ENCODE assay signal across 8 mouse cellular contexts in genomic region chrX:8192640-8193418, GRCm38 (mm10). TPM values are rescaled to one million over a fixed set of nuclear protein-coding genes. Genes with fewer than 3 reads are reported as not detected.
DNase-seq lines count a peak whose midpoint lies in the region; ATAC-seq and TF ChIP-seq lines count a peak whose summit lies in the region.

No protein-coding gene starts in this region.

- ATAC-seq in forebrain, postnatal 0 days = peak; percentile 98
- peak; percentile 99 for ATAC-seq in lung, embryonic 14.5 days (ENCODE audit: insufficient read depth)
- peak; percentile 97 for ATAC-seq in neutrophil, adult 5-6 weeks (ENCODE audit: extremely low read depth, insufficient number of reproducible peaks, low FRiP score, poor library complexity, severe bottlenecking)

- no peak for TF ChIP-seq CTCF in MEL (IDR thresholded peaks at IDR 0.05 in 2 of 3, conservative IDR thresholded peaks at IDR 0.05 in 1 of 3; ENCODE audit: control insufficient read depth in 1 of 3, insufficient read depth in 1 of 3, low read depth in 2 of 3, low read length in 3 of 3, poor library complexity in 1 of 3, severe bottlenecking in 1 of 3)
- no peak for TF ChIP-seq CTCF in forebrain, postnatal 0 days (IDR thresholded peaks at IDR 0.05; ENCODE audit: low read depth)
- TF ChIP-seq CTCF in lung, embryonic 14.5 days (IDR thresholded peaks at IDR 0.05; ENCODE audit: low read depth) = no peak

- H3K27ac ChIP-seq in MEL (ENCODE audit: control insufficient read depth, low read depth, low read length) = peak overlapping the region; percentile 69
- peak overlapping the region; percentile 54; the same call in 1 of the 2 replicates for H3K27ac ChIP-seq in forebrain, postnatal 0 days (ENCODE audit: low read depth, low read length)
- H3K27ac ChIP-seq in lung, embryonic 14.5 days (ENCODE audit: low read depth) = peak overlapping the region; percentile 46; the same call in 1 of the 2 replicates

- no peaks in the 10 kb centered on the region for H3K9me3 ChIP-seq in MEL (replicated peaks; ENCODE audit: insufficient read depth, low read length)
- H3K9me3 ChIP-seq in forebrain, postnatal 0 days (ENCODE audit: low read length) = no peaks in the 10 kb centered on the region
- H3K9me3 ChIP-seq in lung, embryonic 14.5 days (ENCODE audit: low read depth, low read length) = no peaks in the 10 kb centered on the region

- TF ChIP-seq RAD21 in MEL (IDR thresholded peaks at IDR 0.05; ENCODE audit: low read depth, low read length) = no peak

- peak; percentile 93 to 97 for TF ChIP-seq POLR2A in MEL (IDR thresholded peaks at IDR 0.05; ENCODE audit: control insufficient read depth in 1 of 2, insufficient read depth in 1 of 2, low read depth in 1 of 2, low read length in 2 of 2, poor library complexity in 1 of 2)

- DNase-seq in MEL (ENCODE audit: low read depth, low spot score) = peak; percentile 97
- peak; percentile 77 to 90 for DNase-seq in cerebellum, adult 18-20 months
- peak; percentile 83 for DNase-seq in forebrain, postnatal 0 days
- DNase-seq in heart, postnatal 4 days = peak; percentile 79
- peak; percentile 69 to 74 for DNase-seq in layer of hippocampus, adult 8-10 months (ENCODE audit: low spot score in 2 of 2)
- DNase-seq in lung, embryonic 14.5 days = peak; percentile 85
- peak; percentile 74 for DNase-seq in testis, postnatal 14 days (ENCODE audit: low spot score)

- 20% methylated on average over 37 of the region's 38 CpGs for WGBS in forebrain, postnatal 0 days
- 9% methylated on average over 37 of the region's 38 CpGs for WGBS in lung, embryonic 14.5 days

- H3K79me2 ChIP-seq in MEL (ENCODE audit: control insufficient read depth, insufficient read depth, low read length, poor library complexity) = peaks cover 10% of the 10 kb centered on the region

- peak overlapping the region; percentile 56 for H3K4me2 ChIP-seq in forebrain, postnatal 0 days (ENCODE audit: low read depth)
- H3K4me2 ChIP-seq in lung, embryonic 14.5 days = peak overlapping the region; percentile 63

- TF ChIP-seq EP300 in MEL (IDR thresholded peaks at IDR 0.05; ENCODE audit: low read depth in 1 of 2, low read length in 2 of 2) = peak; percentile 37 to 45; a peak in 1 of 4 replicates

- peak overlapping the region; percentile 92 for H3K9ac ChIP-seq in MEL (ENCODE audit: control insufficient read depth, low read depth, low read length, poor library complexity, severe bottlenecking)
- peak overlapping the region; percentile 46 for H3K9ac ChIP-seq in forebrain, postnatal 0 days
- peak overlapping the region; percentile 58 for H3K9ac ChIP-seq in lung, embryonic 14.5 days

- no peaks in the 10 kb centered on the region for H3K27me3 ChIP-seq in MEL (ENCODE audit: control insufficient read depth in 1 of 2, insufficient read depth in 2 of 2, low read length in 2 of 2)
- no peaks in the 10 kb centered on the region for H3K27me3 ChIP-seq in forebrain, postnatal 0 days (ENCODE audit: insufficient read depth, low read length)
- no peaks in the 10 kb centered on the region for H3K27me3 ChIP-seq in lung, embryonic 14.5 days (ENCODE audit: insufficient read depth, low read length)

- peak overlapping the region; percentile 77 to 91 for H3K4me3 ChIP-seq in MEL (ENCODE audit: control insufficient read depth in 1 of 2, insufficient read depth in 1 of 2, low read depth in 2 of 2, low read length in 2 of 2)
- peak overlapping the region; percentile 43 for H3K4me3 ChIP-seq in forebrain, postnatal 0 days (ENCODE audit: low read depth, low read length)
- peak overlapping the region; percentile 50 for H3K4me3 ChIP-seq in lung, embryonic 14.5 days (ENCODE audit: low read depth, low read length)

- H3K36me3 ChIP-seq in MEL (ENCODE audit: control insufficient read depth in 1 of 2, insufficient read depth in 2 of 2, low read length in 2 of 2) = peaks cover 0 to 7% of the 10 kb centered on the region in 2 experiments; a peak in 2 of 4 replicates
- no peaks in the 10 kb centered on the region for H3K36me3 ChIP-seq in forebrain, postnatal 0 days (ENCODE audit: insufficient read depth)
- H3K36me3 ChIP-seq in lung, embryonic 14.5 days (ENCODE audit: insufficient read depth) = no peaks in the 10 kb centered on the region

- H3K4me1 ChIP-seq in MEL (ENCODE audit: control insufficient read depth in 1 of 2, insufficient read depth in 2 of 2, low read length in 2 of 2) = peaks cover 2 to 16% of the 10 kb centered on the region in 2 experiments
- no peaks in the 10 kb centered on the region for H3K4me1 ChIP-seq in forebrain, postnatal 0 days (ENCODE audit: insufficient read depth)
- H3K4me1 ChIP-seq in lung, embryonic 14.5 days (ENCODE audit: insufficient read depth) = no peaks in the 10 kb centered on the region

TF ChIP-seq in MEL, 35 proteins besides CTCF, POLR2A, EP300 and RAD21 (continues in another document):
- TF ChIP-seq USF2 (IDR thresholded peaks at IDR 0.05; ENCODE audit: borderline replicate concordance in 1 of 2, insufficient read depth in 1 of 2, low read depth in 1 of 2, low read length in 2 of 2) (no peak), POLR2AphosphoS2 (IDR thresholded peaks at IDR 0.05; ENCODE audit: low read length) (peak; percentile 69; the same call in 1 of the 2 replicates), ZNF384 (IDR thresholded peaks at IDR 0.05; ENCODE audit: low read depth, low read length) (no peak), RCOR1 (IDR thresholded peaks at IDR 0.05; ENCODE audit: low read depth, low read length) (peak; percentile 73), MXI1 (IDR thresholded peaks at IDR 0.05; ENCODE audit: low read depth, low read length) (peak; percentile 58), MYB (IDR thresholded peaks at IDR 0.05; ENCODE audit: low read depth, low read length) (no peak), MEF2A (IDR thresholded peaks at IDR 0.05; ENCODE audit: extremely low read depth, insufficient replicate concordance, low read depth, low read length, poor library complexity, severe bottlenecking) (no peak), MYC (IDR thresholded peaks at IDR 0.05; ENCODE audit: low read depth, low read length) (no peak), USF1 (IDR thresholded peaks at IDR 0.05; ENCODE audit: low read depth, low read length) (0 out of 2 replicates have a peak, but pooled peaks have one; percentile 17)

RNA-seq across cellular contexts. Expression of gene Ebp, which starts 0.5 kb away (rescaled TPM):
- total RNA-seq in MEL (2012; rRNA removed) = 99.4 and 103 TPM in 2 replicates
- 100 to 1,000 TPM in 1 of 2 experiments, not detected in 1; 133 TPM for polyA plus RNA-seq in MEL (2012; ENCODE audit: insufficient read depth in 1 of 2, insufficient read length in 2 of 2, low read depth in 1 of 2, low replicate concordance in 2 of 2, missing spikeins in 1 of 2)
- 11.3 and 14.3 TPM in 2 replicates for total RNA-seq in forebrain, postnatal 0 days (2014; rRNA removed)
- 20.0 and 23.9 TPM in 2 replicates for polyA plus RNA-seq in forebrain, postnatal 0 days (2015; fragmentation: Nextera tagmentation; extraction: Ambion mirVana)
- 10 to 100 TPM; 21.0 to 23.8 TPM for total RNA-seq in heart, postnatal 4 days (2021)
- 10 to 100 TPM; 27.5 to 38.5 (median 33.2) TPM for total RNA-seq in layer of hippocampus, adult 8-10 months (2022)
- polyA plus RNA-seq in lung, embryonic 14.5 days (2014; fragmentation: Nextera tagmentation; extraction: Ambion mirVana) = 29.5 and 30.5 TPM in 2 replicates
- total RNA-seq in neutrophil, adult 5-6 weeks (2017) = 47.1 and 50.1 TPM in 2 replicates

RNA-seq across cellular contexts. Expression of gene Porcn, which starts 13.5 kb away (rescaled TPM):
- 3.5 and 4.5 TPM in 2 replicates for total RNA-seq in MEL (2012; rRNA removed)
- 10 to 100 TPM in 1 of 2 experiments, not detected in 1; 16.1 TPM for polyA plus RNA-seq in MEL (2012; ENCODE audit: insufficient read depth in 1 of 2, insufficient read length in 2 of 2, low read depth in 1 of 2, low replicate concordance in 2 of 2, missing spikeins in 1 of 2)
- total RNA-seq in forebrain, postnatal 0 days (2014; rRNA removed) = 37.0 and 45.8 TPM in 2 replicates
- polyA plus RNA-seq in forebrain, postnatal 0 days (2015; fragmentation: Nextera tagmentation; extraction: Ambion mirVana) = 39.4 and 46.6 TPM in 2 replicates
- 1 to 10 TPM; 2.0 to 2.7 TPM for total RNA-seq in heart, postnatal 4 days (2021)
- 100 to 1,000 TPM in 1 of 4 experiments, 10 to 100 TPM in 3; 89.7 to 110 (median 95.1) TPM for total RNA-seq in layer of hippocampus, adult 8-10 months (2022)
- polyA plus RNA-seq in lung, embryonic 14.5 days (2014; fragmentation: Nextera tagmentation; extraction: Ambion mirVana) = 10.4 and 10.6 TPM in 2 replicates
- total RNA-seq in neutrophil, adult 5-6 weeks (2017) = 0.23 TPM in 1 of 2 replicates, not detected in the other

RNA-seq across cellular contexts. Expression of gene Tbc1d25, which starts 16.8 kb away (rescaled TPM):
- 8.0 and 10.1 TPM in 2 replicates for total RNA-seq in MEL (2012; rRNA removed)
- 10 to 100 TPM in 1 of 2 experiments, not detected in 1; 23.4 TPM for polyA plus RNA-seq in MEL (2012; ENCODE audit: insufficient read depth in 1 of 2, insufficient read length in 2 of 2, low read depth in 1 of 2, low replicate concordance in 2 of 2, missing spikeins in 1 of 2)
- total RNA-seq in forebrain, postnatal 0 days (2014; rRNA removed) = 16.3 and 19.3 TPM in 2 replicates
- 19.4 and 22.7 TPM in 2 replicates for polyA plus RNA-seq in forebrain, postnatal 0 days (2015; fragmentation: Nextera tagmentation; extraction: Ambion mirVana)
- total RNA-seq in heart, postnatal 4 days (2021) = 1 to 10 TPM; 5.9 to 7.1 TPM
- 10 to 100 TPM; 12.4 to 13.5 (median 12.6) TPM for total RNA-seq in layer of hippocampus, adult 8-10 months (2022)
- 12.4 and 12.6 TPM in 2 replicates for polyA plus RNA-seq in lung, embryonic 14.5 days (2014; fragmentation: Nextera tagmentation; extraction: Ambion mirVana)
- total RNA-seq in neutrophil, adult 5-6 weeks (2017) = 12.0 and 12.8 TPM in 2 replicates

RNA-seq across cellular contexts. Expression of gene Rbm3, which starts 47.1 kb away (rescaled TPM):
- 906 and 1,021 TPM in 2 replicates for total RNA-seq in MEL (2012; rRNA removed)
- 100 to 1,000 TPM in 1 of 2 experiments, not detected in 1; 750 TPM for polyA plus RNA-seq in MEL (2012; ENCODE audit: insufficient read depth in 1 of 2, insufficient read length in 2 of 2, low read depth in 1 of 2, low replicate concordance in 2 of 2, missing spikeins in 1 of 2)
- 581 and 651 TPM in 2 replicates for total RNA-seq in forebrain, postnatal 0 days (2014; rRNA removed)
- 541 and 677 TPM in 2 replicates for polyA plus RNA-seq in forebrain, postnatal 0 days (2015; fragmentation: Nextera tagmentation; extraction: Ambion mirVana)
- total RNA-seq in heart, postnatal 4 days (2021) = 100 to 1,000 TPM; 471 to 553 TPM
- total RNA-seq in layer of hippocampus, adult 8-10 months (2022) = 100 to 1,000 TPM; 111 to 215 (median 130) TPM
- 589 and 659 TPM in 2 replicates for polyA plus RNA-seq in lung, embryonic 14.5 days (2014; fragmentation: Nextera tagmentation; extraction: Ambion mirVana)
- total RNA-seq in neutrophil, adult 5-6 weeks (2017) = 390 and 446 TPM in 2 replicates

RNA-seq across cellular contexts. Expression of gene Ftsj1, which starts 59.4 kb away (rescaled TPM):
- total RNA-seq in MEL (2012; rRNA removed) = 47.2 and 51.8 TPM in 2 replicates
- polyA plus RNA-seq in MEL (2012; ENCODE audit: insufficient read depth in 1 of 2, insufficient read length in 2 of 2, low read depth in 1 of 2, low replicate concordance in 2 of 2, missing spikeins in 1 of 2) = 100 to 1,000 TPM in 1 of 2 experiments, not detected in 1; 124 TPM
- total RNA-seq in forebrain, postnatal 0 days (2014; rRNA removed) = 36.9 and 44.9 TPM in 2 replicates
- 40.0 and 45.4 TPM in 2 replicates for polyA plus RNA-seq in forebrain, postnatal 0 days (2015; fragmentation: Nextera tagmentation; extraction: Ambion mirVana)
- 10 to 100 TPM; 14.6 to 15.6 TPM for total RNA-seq in heart, postnatal 4 days (2021)
- 10 to 100 TPM; 22.0 to 31.7 (median 26.1) TPM for total RNA-seq in layer of hippocampus, adult 8-10 months (2022)
- 52.9 and 53.7 TPM in 2 replicates for polyA plus RNA-seq in lung, embryonic 14.5 days (2014; fragmentation: Nextera tagmentation; extraction: Ambion mirVana)
- 8.7 and 15.9 TPM in 2 replicates for total RNA-seq in neutrophil, adult 5-6 weeks (2017)

Comparison
In these comparisons a context has a peak if more than half of its experiments do, and no peak if none do; other contexts are left out.
1. Peak in every context shown above with its lines: DNase-seq, ATAC-seq, H3K4me3 ChIP-seq and H3K27ac ChIP-seq.